Mouse (Mus musculus) midbrain, embryonic 16.5 days (tissue): Measurements from ENCODE around the gene Tmem212. TPM values are rescaled to one million over a fixed set of nuclear protein-coding genes. Genes with fewer than 3 reads are reported as not detected.

Experiments
- ATAC-seq: fragments of 200-750 bp; cut with Nextera tagmentation; 2 replicates; pipeline ENCODE4 v1.8.0; 2017; ENCODE audit warnings: moderate TSS enrichment
- H3K27ac ChIP-seq: fragments of 300-500 bp; sonication (generic); 2 replicates; pipeline ENCODE4 v1.5.1; 2014; ENCODE audit warnings: mild to moderate bottlenecking, low read length, mixed read lengths
- H3K27me3 ChIP-seq: fragments of 300-500 bp; sonication (generic); 2 replicates; pipeline ENCODE4 v1.6.1; 2014; ENCODE audit warnings: low read depth, low read length, mixed read lengths; ENCODE audit not compliant: control insufficient read depth, insufficient read depth
- H3K36me3 ChIP-seq: fragments of 300-500 bp; sonication (generic); 2 replicates; pipeline ENCODE4 v1.6.1; 2014; ENCODE audit warnings: mild to moderate bottlenecking, low read length, moderate library complexity, mixed read lengths; ENCODE audit not compliant: control insufficient read depth, insufficient read depth
- H3K4me1 ChIP-seq: fragments of 300-500 bp; sonication (generic); 2 replicates; pipeline ENCODE4 v1.6.1; 2014; ENCODE audit warnings: mild to moderate bottlenecking, low read length, mixed read lengths; ENCODE audit not compliant: control insufficient read depth, insufficient read depth
- H3K4me2 ChIP-seq: fragments of 300-500 bp; sonication (generic); 2 replicates; pipeline ENCODE4 v1.6.1; 2014; ENCODE audit warnings: mild to moderate bottlenecking, low read length, mixed read lengths
- H3K4me3 ChIP-seq: fragments of 300-500 bp; sonication (generic); 2 replicates; pipeline ENCODE4 v1.5.1; 2014; ENCODE audit warnings: low read depth, mild to moderate bottlenecking, low read length, moderate library complexity, mixed read lengths
- H3K9ac ChIP-seq: fragments of 300-500 bp; sonication (generic); 2 replicates; pipeline ENCODE4 v1.6.1; 2014; ENCODE audit warnings: low read depth, low read length, mixed read lengths
- H3K9me3 ChIP-seq: fragments of 300-500 bp; sonication (generic); replicated peaks from 2 replicates; pipeline ENCODE4 v1.6.1; 2014; ENCODE audit warnings: mild to moderate bottlenecking, low read length, mixed read lengths; ENCODE audit not compliant: control insufficient read depth, poor library complexity, severe bottlenecking
- WGBS: fragments of 180-500 bp; shearing (Covaris S2); extraction: QIAGEN DNeasy Blood & Tissue Kit; methylation state at CpG from one replicate; pipeline ENCODE4 v1.1.7; 2014; 5-methylcytosine and 5-hydroxymethylcytosine counted together
- polyA plus RNA-seq: library from polyadenylated mRNA; unstranded; fragments of >200 nt; fragmentation: Nextera tagmentation; extraction: Ambion mirVana; gene quantifications from 2 replicates; pipeline ENCODE4 v1.2.1, GENCODE M21; 2015

Tmem212 gene
- polyA plus RNA-seq, 1 experiment from 2014 or later: 3.2 TPM

GRCm38 (mm10) chr3:27932391-27932790, 36.2 kb upstream of the Tmem212 start:
- Histone ChIP-seq H3K27ac (no peak overlapping the region), H3K4me3 (no peak overlapping the region), H3K9ac (no peak overlapping the region), H3K4me1 (no peaks in the 10 kb centered on the region), H3K36me3 (no peaks in the 10 kb centered on the region), H3K4me2 (no peak overlapping the region), H3K9me3 (no peaks in the 10 kb centered on the region), H3K27me3 (no peaks in the 10 kb centered on the region)
- 91% methylated on average over 5 of the region's 5 CpGs for WGBS
- ATAC-seq: no peak

- no peaks in the 10 kb centered on the region for H3K36me3 ChIP-seq
- no peak overlapping the region for H3K4me2 ChIP-seq
- no peaks in the 10 kb centered on the region for H3K4me1 ChIP-seq
- no peak for ATAC-seq
- no peaks in the 10 kb centered on the region for H3K27me3 ChIP-seq
- no peaks in the 10 kb centered on the region for H3K9me3 ChIP-seq
- H3K9ac ChIP-seq: no peak overlapping the region
- H3K4me3 ChIP-seq: no peak overlapping the region
- WGBS: 90% methylated on average over 4 of the region's 4 CpGs
- no peak overlapping the region for H3K27ac ChIP-seq
Measured at GRCm38 (mm10) chr3:27929219-27929618, 33.1 kb upstream of the Tmem212 start.

GRCm38 (mm10) chr3:27924037-27924436, 27.9 kb upstream of the Tmem212 start:
- Histone ChIP-seq H3K4me2 (no peak overlapping the region), H3K27ac (no peak overlapping the region), H3K9ac (no peak overlapping the region), H3K4me1 (no peaks in the 10 kb centered on the region), H3K27me3 (no peaks in the 10 kb centered on the region), H3K4me3 (no peak overlapping the region), H3K9me3 (peaks cover 3% of the 10 kb centered on the region; the same call in 1 of the 2 replicates), H3K36me3 (no peaks in the 10 kb centered on the region)
- 86% methylated on average over 3 of the region's 3 CpGs for WGBS
- no peak for ATAC-seq

DNA sequence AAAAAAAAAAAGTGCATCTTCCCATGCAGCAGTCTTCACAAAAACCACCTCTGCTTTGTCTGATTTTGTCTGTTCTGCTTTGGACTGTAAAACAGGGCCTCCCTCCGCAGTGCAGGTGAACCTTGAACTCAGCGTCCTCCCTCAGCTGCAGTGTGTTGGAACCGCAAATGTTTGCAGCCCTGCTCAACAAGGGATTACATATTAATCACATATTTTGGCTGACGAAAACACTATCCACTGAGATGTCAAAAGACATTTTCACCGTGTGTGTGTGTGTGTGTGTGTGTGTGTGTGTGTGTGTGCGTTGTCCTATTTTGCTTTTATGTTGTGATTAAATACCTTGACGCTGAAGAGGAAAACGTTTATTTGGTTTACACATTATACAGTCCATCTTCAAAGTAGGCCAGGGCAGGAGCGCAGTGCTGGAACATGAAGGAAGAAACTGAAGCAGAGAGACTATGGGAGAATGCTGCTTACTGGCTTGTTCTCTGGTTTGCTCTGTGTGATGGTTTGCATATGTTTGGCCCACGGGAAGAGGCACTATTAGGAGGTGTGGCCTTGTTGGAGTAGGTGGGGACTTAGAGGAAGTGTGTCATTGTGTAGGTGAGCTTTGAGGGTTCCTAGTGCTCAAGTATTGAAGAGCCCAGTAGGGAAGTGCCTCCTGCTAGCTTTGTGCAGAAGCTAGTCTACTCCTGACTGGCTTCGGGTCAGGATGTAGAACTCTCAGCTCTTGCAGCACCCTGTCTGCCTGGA, 25.3 kb upstream of the Tmem212 start:
- Histone ChIP-seq H3K27ac (no peak overlapping the region), H3K4me3 (no peak overlapping the region), H3K9me3 (peaks cover 3% of the 10 kb centered on the region; the same call in 1 of the 2 replicates), H3K36me3 (no peaks in the 10 kb centered on the region), H3K27me3 (no peaks in the 10 kb centered on the region), H3K9ac (no peak overlapping the region), H3K4me1 (no peaks in the 10 kb centered on the region), H3K4me2 (no peak overlapping the region)
- 90% methylated on average over 11 of the region's 11 CpGs for WGBS
- ATAC-seq: no peak

DNA sequence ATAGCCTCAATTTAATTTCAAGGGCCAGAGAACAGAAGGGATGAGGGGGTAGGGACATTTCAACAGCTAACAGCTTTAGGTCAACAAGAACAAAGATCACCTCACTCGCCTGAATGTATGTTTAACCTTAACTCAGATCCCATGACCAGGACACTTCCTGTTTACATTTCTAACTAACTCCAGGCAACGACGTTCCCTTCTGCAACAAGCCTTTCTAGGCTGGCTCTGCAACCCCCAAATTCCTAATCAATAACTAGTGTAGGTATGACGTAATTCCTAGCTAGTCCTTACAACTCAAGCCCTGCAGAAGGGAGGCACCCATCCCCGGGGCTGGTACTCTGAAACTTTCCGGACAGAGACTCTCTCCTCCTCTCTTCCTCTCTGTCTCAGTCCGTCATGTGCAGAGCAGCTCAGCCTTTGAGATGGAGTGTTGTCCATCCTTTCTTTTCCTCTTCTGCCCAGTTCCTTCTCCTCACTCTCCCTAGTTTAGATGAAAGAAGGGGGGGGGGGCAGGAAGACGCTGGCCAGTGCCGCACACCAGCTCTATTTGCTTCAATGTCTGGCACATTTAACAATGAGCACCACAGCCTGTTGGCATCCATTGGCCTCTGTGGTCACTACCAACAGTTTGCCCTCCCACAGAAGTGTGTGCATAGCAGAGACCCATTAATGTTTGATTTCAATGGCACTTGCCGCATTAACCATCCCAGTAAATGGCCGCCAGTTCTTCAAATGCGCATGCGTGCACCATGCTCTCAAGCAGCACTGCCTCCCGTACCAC, 22.7 kb upstream of the Tmem212 start:
- no peak overlapping the region for H3K27ac ChIP-seq
- WGBS: 93% methylated on average over 14 of the region's 14 CpGs
- H3K4me2 ChIP-seq: no peak overlapping the region
- ATAC-seq: no peak
- no peaks in the 10 kb centered on the region for H3K27me3 ChIP-seq
- H3K36me3 ChIP-seq: no peaks in the 10 kb centered on the region
- H3K9me3 ChIP-seq: peaks cover 3% of the 10 kb centered on the region; the same call in 1 of the 2 replicates
- no peak overlapping the region for H3K9ac ChIP-seq
- no peak overlapping the region for H3K4me3 ChIP-seq
- no peaks in the 10 kb centered on the region for H3K4me1 ChIP-seq

- no peak overlapping the region for H3K27ac ChIP-seq
- no peaks in the 10 kb centered on the region for H3K36me3 ChIP-seq
- no peak overlapping the region for H3K4me2 ChIP-seq
- no peak overlapping the region for H3K4me3 ChIP-seq
- 99% methylated on average over 3 of the region's 3 CpGs for WGBS
- H3K9me3 ChIP-seq: 0 out of 2 replicates have a peak, but pooled peaks cover 4% of the 10 kb centered on the region
- H3K4me1 ChIP-seq: no peaks in the 10 kb centered on the region
- H3K9ac ChIP-seq: no peak overlapping the region
- H3K27me3 ChIP-seq: no peaks in the 10 kb centered on the region
- no peak for ATAC-seq
Measured at GRCm38 (mm10) chr3:27909016-27909415, 12.8 kb upstream of the Tmem212 start.

DNA sequence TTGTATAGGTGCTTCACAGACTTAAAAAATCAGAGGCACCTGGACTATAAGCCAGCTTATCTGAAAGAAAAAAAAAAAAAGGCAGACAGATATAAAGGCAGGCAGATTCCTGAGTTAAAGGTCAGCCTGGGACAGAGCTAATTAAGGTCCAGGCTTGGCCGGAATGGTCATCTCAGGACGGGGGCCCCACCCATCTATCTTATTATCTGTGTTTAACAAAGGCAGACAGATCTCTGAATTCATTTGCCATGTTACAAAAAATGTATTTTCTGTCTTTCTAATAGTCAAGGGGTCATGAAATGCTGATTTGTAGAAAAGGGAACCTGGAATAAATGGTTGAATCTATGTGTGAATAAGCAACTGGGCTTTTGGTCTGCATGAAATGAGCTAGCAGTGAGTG, 12.1 kb upstream of the Tmem212 start:
- WGBS: 93% methylated on average over 2 of the region's 2 CpGs
- Histone ChIP-seq H3K36me3 (no peaks in the 10 kb centered on the region), H3K27ac (no peak overlapping the region), H3K4me3 (no peak overlapping the region), H3K4me2 (no peak overlapping the region), H3K9ac (no peak overlapping the region), H3K9me3 (0 out of 2 replicates have a peak, but pooled peaks cover 4% of the 10 kb centered on the region), H3K4me1 (no peaks in the 10 kb centered on the region), H3K27me3 (no peaks in the 10 kb centered on the region)
- ATAC-seq: no peak

DNA sequence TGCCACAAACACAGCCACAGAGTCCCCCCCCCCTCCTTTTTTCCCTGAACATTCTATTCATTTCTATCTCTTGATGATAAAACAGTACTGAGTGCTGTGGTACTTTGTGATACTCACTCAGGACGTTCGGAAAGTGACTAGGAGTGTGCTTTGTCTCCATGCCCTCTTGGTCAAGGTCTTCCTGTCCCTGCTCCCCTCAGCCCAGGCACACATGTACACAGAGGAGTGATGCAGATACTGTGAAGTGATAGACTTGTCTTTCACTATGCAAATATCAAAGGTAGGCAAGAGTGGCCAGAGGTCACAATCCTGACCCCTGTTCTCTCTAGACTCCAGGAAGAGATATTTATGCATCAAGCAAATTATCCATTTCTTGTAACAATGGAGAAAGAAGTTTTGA, 11.1 kb upstream of the Tmem212 start:
- H3K9me3 ChIP-seq: 0 out of 2 replicates have a peak, but pooled peaks cover 4% of the 10 kb centered on the region
- H3K4me2 ChIP-seq: no peak overlapping the region
- H3K4me3 ChIP-seq: no peak overlapping the region
- H3K27me3 ChIP-seq: no peaks in the 10 kb centered on the region
- ATAC-seq: no peak
- WGBS: 90% methylated on average over 2 of the region's 2 CpGs
- H3K27ac ChIP-seq: no peak overlapping the region
- H3K4me1 ChIP-seq: no peaks in the 10 kb centered on the region
- H3K36me3 ChIP-seq: no peaks in the 10 kb centered on the region
- H3K9ac ChIP-seq: no peak overlapping the region

DNA sequence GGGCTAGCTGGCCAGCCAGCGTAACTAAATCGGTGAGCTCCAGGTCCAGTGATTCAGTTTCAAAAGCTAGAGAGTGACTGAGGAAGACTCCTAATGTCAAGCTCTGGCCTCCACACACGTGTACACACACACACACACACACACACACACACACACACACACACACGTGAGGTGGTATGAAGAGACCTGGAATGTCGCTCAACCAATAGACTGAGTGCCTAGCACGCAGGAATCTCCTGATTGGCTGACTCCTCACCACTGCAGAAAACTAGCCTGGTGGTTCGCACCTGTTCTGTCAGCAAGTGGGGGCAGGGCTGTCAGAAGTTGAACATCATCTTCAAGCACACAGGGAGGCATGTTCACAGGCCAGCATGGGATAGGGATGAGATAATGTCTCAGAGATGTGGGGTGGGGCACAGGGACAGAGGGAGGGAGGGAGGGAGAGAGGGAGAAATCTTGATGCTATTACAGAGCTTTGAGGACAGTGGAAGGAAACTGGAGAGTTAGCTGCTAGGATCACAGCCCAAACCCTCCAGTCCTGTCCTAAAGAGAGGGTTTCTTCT, 10.6 kb upstream of the Tmem212 start:
- Histone ChIP-seq H3K27me3 (no peaks in the 10 kb centered on the region), H3K36me3 (no peaks in the 10 kb centered on the region), H3K27ac (no peak overlapping the region), H3K9ac (no peak overlapping the region), H3K4me1 (no peaks in the 10 kb centered on the region), H3K9me3 (0 out of 2 replicates have a peak, but pooled peaks cover 4% of the 10 kb centered on the region), H3K4me3 (no peak overlapping the region), H3K4me2 (no peak overlapping the region)
- 77% methylated on average over 7 of the region's 7 CpGs for WGBS
- ATAC-seq: no peak
